Mouse (Mus musculus): ENCODE results near the gene Tekt5.
A peak's percentile ranks its signal among the peaks of the same experiment; 100 is the strongest.

DNA sequence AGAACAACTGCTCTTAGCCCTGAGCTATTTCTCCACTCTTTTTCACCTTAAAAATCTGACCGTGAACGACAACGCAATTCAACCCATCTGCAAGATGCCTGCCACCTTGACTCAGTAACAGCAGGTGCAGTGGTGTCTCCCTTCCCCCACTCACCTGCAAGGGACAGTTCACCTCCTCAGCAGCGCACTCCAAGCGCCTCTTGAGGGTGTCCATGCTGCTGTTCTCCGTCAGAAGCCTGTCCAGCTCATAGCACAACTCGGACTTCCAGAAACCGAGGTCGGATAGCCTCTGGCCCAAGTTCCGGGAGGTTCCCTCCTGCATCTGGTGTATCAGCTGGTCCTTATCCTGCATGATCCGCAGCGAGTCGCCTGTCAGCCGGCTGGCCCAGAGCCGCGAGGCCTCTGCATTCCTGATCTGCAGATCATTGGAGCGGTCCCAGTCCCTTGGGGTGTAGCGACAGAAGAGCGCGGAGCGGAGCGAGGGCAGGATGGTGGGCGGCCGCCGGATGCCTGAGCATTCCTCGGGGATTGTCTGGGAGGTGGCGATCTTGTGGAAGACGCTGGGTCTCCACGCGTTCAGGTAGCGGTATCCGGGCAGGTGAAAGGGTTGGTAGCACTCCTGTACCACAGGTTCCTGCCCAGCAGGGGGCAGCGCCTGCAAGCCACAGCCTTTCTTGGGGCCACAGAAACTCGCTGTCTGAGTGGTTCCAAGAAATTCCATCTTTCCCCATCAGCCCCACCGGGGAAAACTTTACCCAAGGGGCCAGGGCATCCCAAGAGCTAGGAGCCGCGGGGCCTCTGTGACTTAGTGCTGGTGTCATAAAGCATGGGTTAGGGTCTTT, at the start of gene Tekt5:
- TF ChIP-seq CTCF (IDR thresholded peaks at IDR 0.05; ENCODE audit: borderline replicate concordance, insufficient read depth, low read depth, low read length) (peak; percentile 48; the same call in 1 of the 2 replicates), POLR2A (IDR thresholded peaks at IDR 0.05; ENCODE audit: borderline replicate concordance, insufficient read depth, low read length) (no peak)
